Comparison of ENCODE assay signal across 24 mouse cellular contexts in the genomic region with DNA sequence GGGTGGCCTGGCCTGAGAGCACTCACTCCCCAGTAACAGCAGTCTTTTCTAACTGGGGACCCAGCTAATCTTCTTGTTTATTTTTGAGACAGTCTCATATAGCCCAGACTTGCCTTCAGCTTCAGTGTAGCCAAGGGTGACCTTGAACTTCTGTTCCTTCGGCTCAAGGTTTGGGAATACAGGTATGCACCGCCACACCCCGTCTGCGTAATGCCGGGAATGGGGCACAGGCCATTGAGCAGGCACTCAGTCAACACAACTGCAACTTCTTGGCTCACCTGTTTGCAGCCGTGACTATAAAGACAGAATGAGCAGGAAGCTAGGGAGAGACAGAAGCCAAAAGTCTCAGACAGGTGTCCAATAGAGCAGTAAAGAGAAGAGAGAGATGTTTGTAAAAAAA. TPM values are rescaled to one million over a fixed set of nuclear protein-coding genes. Genes with fewer than 3 reads are reported as not detected.
DNase-seq lines count a peak whose midpoint lies in the region; ATAC-seq and TF ChIP-seq lines count a peak whose summit lies in the region.
"Had no signal": no experiment of that assay in that cellular context is flagged by ENCODE, and none has a peak within 500 bp of the region (broad histone marks: within the 10 kb centered on the region; RNA-seq: fewer than 3 reads in every experiment).

No protein-coding gene starts in this region.

- no peak overlapping the region for H3K4me3 ChIP-seq in kidney, embryonic 14.5 days (ENCODE audit: low read length)
- H3K4me3 ChIP-seq in ES-Bruce4 (ENCODE audit: low read depth, low read length) = no peak overlapping the region
- no peak overlapping the region for H3K4me3 ChIP-seq in intestine, embryonic 16.5 days (ENCODE audit: low read length)
- no peak overlapping the region for H3K4me3 ChIP-seq in stomach, embryonic 16.5 days (replicated peaks; ENCODE audit: low read length)
- H3K4me3 ChIP-seq: embryonic facial prominence, embryonic 15.5 days; heart, embryonic 15.5 days; hindbrain, embryonic 15.5 days; limb, embryonic 13.5 days; liver, embryonic 12.5 days; midbrain, embryonic 12.5 days had no signal

- DNase-seq in kidney, adult 18-20 months = peak; percentile 31
- DNase-seq in c-Kit-positive CD71-positive TER-119-positive erythroid progenitor cells, embryonic 14.5 days (ENCODE audit: low spot score) = no peak
- DNase-seq in thymus, adult 18-20 months = no peak
- DNase-seq: adrenal gland, postnatal 14 days; cerebellum, adult 9-10 months; heart, postnatal 36 days; lung, adult 18-20 months; lung, postnatal 14 days; right cerebral cortex, postnatal 14 days; thymus, postnatal 36 days had no signal

- H3K9me3 ChIP-seq in kidney, embryonic 14.5 days (ENCODE audit: control insufficient read depth, low read length) = no peaks in the 10 kb centered on the region
- no peaks in the 10 kb centered on the region for H3K9me3 ChIP-seq in ES-Bruce4 (replicated peaks; ENCODE audit: control insufficient read depth, insufficient read depth, low read length, poor library complexity, severe bottlenecking)
- H3K9me3 ChIP-seq in intestine, embryonic 16.5 days (ENCODE audit: control insufficient read depth, low read length) = no peaks in the 10 kb centered on the region
- H3K9me3 ChIP-seq in stomach, embryonic 16.5 days (replicated peaks; ENCODE audit: control insufficient read depth, low read length) = no peaks in the 10 kb centered on the region
- H3K9me3 ChIP-seq: embryonic facial prominence, embryonic 15.5 days; heart, embryonic 15.5 days; hindbrain, embryonic 15.5 days; limb, embryonic 13.5 days; liver, embryonic 12.5 days; midbrain, embryonic 12.5 days had no signal

- H3K4me2 ChIP-seq in kidney, embryonic 14.5 days (replicated peaks; ENCODE audit: low read depth, low read length) = no peak overlapping the region
- H3K4me2 ChIP-seq in intestine, embryonic 16.5 days (ENCODE audit: low read depth, low read length) = no peak overlapping the region
- no peak overlapping the region for H3K4me2 ChIP-seq in stomach, embryonic 16.5 days (ENCODE audit: low read depth, low read length)
- H3K4me2 ChIP-seq: embryonic facial prominence, embryonic 15.5 days; heart, embryonic 15.5 days; hindbrain, embryonic 15.5 days; limb, embryonic 13.5 days; liver, embryonic 12.5 days; midbrain, embryonic 12.5 days had no signal

- H3K36me3 ChIP-seq in kidney, embryonic 14.5 days (ENCODE audit: control insufficient read depth, insufficient read depth, low read length) = peaks cover 6% of the 10 kb centered on the region; the same call in 1 of the 2 replicates
- H3K36me3 ChIP-seq in ES-Bruce4 (ENCODE audit: control insufficient read depth, insufficient read depth, low read length, poor library complexity, severe bottlenecking) = no peaks in the 10 kb centered on the region
- no peaks in the 10 kb centered on the region for H3K36me3 ChIP-seq in intestine, embryonic 16.5 days (ENCODE audit: control insufficient read depth, insufficient read depth, low read length)
- H3K36me3 ChIP-seq in stomach, embryonic 16.5 days (ENCODE audit: control insufficient read depth, insufficient read depth, low read length) = no peaks in the 10 kb centered on the region

- no peak for TF ChIP-seq CTCF in ES-Bruce4 (IDR thresholded peaks at IDR 0.05; ENCODE audit: low read depth, low read length)

- 77% methylated on average over 6 of the region's 6 CpGs for WGBS in kidney, embryonic 14.5 days
- WGBS in intestine, embryonic 16.5 days = 58% methylated on average over 6 of the region's 6 CpGs
- 69% methylated on average over 6 of the region's 6 CpGs for WGBS in stomach, embryonic 16.5 days

- no peak overlapping the region for H3K9ac ChIP-seq in kidney, embryonic 14.5 days (ENCODE audit: low read depth, low read length)
- H3K9ac ChIP-seq in ES-Bruce4 (ENCODE audit: low read depth, poor library complexity, severe bottlenecking) = no peak overlapping the region
- no peak overlapping the region for H3K9ac ChIP-seq in intestine, embryonic 16.5 days (ENCODE audit: low read depth, low read length)
- no peak overlapping the region for H3K9ac ChIP-seq in stomach, embryonic 16.5 days (ENCODE audit: low read length)
- H3K9ac ChIP-seq: embryonic facial prominence, embryonic 15.5 days; heart, embryonic 15.5 days; hindbrain, embryonic 15.5 days; limb, embryonic 13.5 days; liver, embryonic 12.5 days; midbrain, embryonic 12.5 days had no signal

- no peak for ATAC-seq in kidney, embryonic 14.5 days (ENCODE audit: low FRiP score, low TSS enrichment)
- ATAC-seq in intestine, embryonic 16.5 days = peak; percentile 66
- ATAC-seq in stomach, embryonic 16.5 days (ENCODE audit: insufficient read depth, low FRiP score) = 0 out of 2 replicates have a peak, but pooled peaks have one; percentile 22
- ATAC-seq: forebrain, embryonic 14.5 days; liver, embryonic 12.5 days had no signal

- peak; percentile 81; the same call in 1 of the 2 replicates for TF ChIP-seq EP300 in ES-Bruce4 (IDR thresholded peaks at IDR 0.05; ENCODE audit: insufficient read depth, low read depth, low read length)

- H3K4me1 ChIP-seq in kidney, embryonic 14.5 days (ENCODE audit: control insufficient read depth, insufficient read depth, low read length) = no peaks in the 10 kb centered on the region
- H3K4me1 ChIP-seq in ES-Bruce4 (ENCODE audit: control insufficient read depth, insufficient read depth, low read length) = peaks cover 2% of the 10 kb centered on the region
- H3K4me1 ChIP-seq in intestine, embryonic 16.5 days (ENCODE audit: control insufficient read depth, insufficient read depth, low read length) = peaks cover 11% of the 10 kb centered on the region
- H3K4me1 ChIP-seq in stomach, embryonic 16.5 days (ENCODE audit: control insufficient read depth, insufficient read depth, low read length) = no peaks in the 10 kb centered on the region

- H3K27ac ChIP-seq in kidney, embryonic 14.5 days (ENCODE audit: low read depth, low read length) = no peak overlapping the region
- H3K27ac ChIP-seq in ES-Bruce4 (ENCODE audit: insufficient read depth, low read length) = 0 out of 2 replicates have a peak overlapping the region, but pooled peaks have one; percentile 5
- H3K27ac ChIP-seq in intestine, embryonic 16.5 days (ENCODE audit: low read length) = no peak overlapping the region; the same call in 1 of the 2 replicates
- no peak overlapping the region for H3K27ac ChIP-seq in stomach, embryonic 16.5 days (ENCODE audit: low read length)
- H3K27ac ChIP-seq: embryonic facial prominence, embryonic 15.5 days; heart, embryonic 15.5 days; hindbrain, embryonic 15.5 days; limb, embryonic 13.5 days; liver, embryonic 12.5 days; midbrain, embryonic 12.5 days had no signal

- H3K27me3 ChIP-seq in kidney, embryonic 14.5 days (ENCODE audit: control insufficient read depth, insufficient read depth, low read length) = peaks cover 15% of the 10 kb centered on the region; the same call in 1 of the 2 replicates
- no peaks in the 10 kb centered on the region for H3K27me3 ChIP-seq in ES-Bruce4 (ENCODE audit: control insufficient read depth, insufficient read depth, low read length, poor library complexity, severe bottlenecking)
- peaks cover 6% of the 10 kb centered on the region for H3K27me3 ChIP-seq in intestine, embryonic 16.5 days (replicated peaks; ENCODE audit: control insufficient read depth, insufficient read depth, low read length)
- H3K27me3 ChIP-seq in stomach, embryonic 16.5 days (ENCODE audit: control insufficient read depth, insufficient read depth, low read length) = peaks cover 16% of the 10 kb centered on the region

- no peak for TF ChIP-seq POLR2A in ES-Bruce4 (IDR thresholded peaks at IDR 0.05; ENCODE audit: insufficient read depth, low read length)

RNA-seq across cellular contexts. Expression of gene Gm13420, which starts 7.2 kb away (rescaled TPM):
- 0.84 and 1.5 TPM in 2 replicates for polyA plus RNA-seq in kidney, embryonic 14.5 days (2014; fragmentation: Nextera tagmentation; extraction: Ambion mirVana)
- 0.75 TPM in 1 of 2 replicates, not detected in the other for polyA plus RNA-seq in ES-Bruce4 (2011; ENCODE audit: insufficient read depth, insufficient read length, low read depth, missing spikeins)
- polyA plus RNA-seq in intestine, embryonic 16.5 days (2015; fragmentation: Nextera tagmentation; extraction: Ambion mirVana) = 0.56 and 0.70 TPM in 2 replicates
- 0.74 and 0.91 TPM in 2 replicates for polyA plus RNA-seq in stomach, embryonic 16.5 days (2015; fragmentation: Nextera tagmentation; extraction: Ambion mirVana)
- polyA plus RNA-seq: embryonic facial prominence, embryonic 15.5 days; forebrain, embryonic 14.5 days; heart, embryonic 15.5 days; limb, embryonic 13.5 days; midbrain, embryonic 12.5 days; neural tube, embryonic 11.5 days had no signal

RNA-seq across cellular contexts. Expression of gene Gm13547, which starts 14.9 kb away (rescaled TPM):
- 0.41 and 1.0 TPM in 2 replicates for polyA plus RNA-seq in kidney, embryonic 14.5 days (2014; fragmentation: Nextera tagmentation; extraction: Ambion mirVana)
- polyA plus RNA-seq in ES-Bruce4 (2011; ENCODE audit: insufficient read depth, insufficient read length, low read depth, missing spikeins) = not detected in 2 replicates
- 0.66 TPM in 1 of 2 replicates, not detected in the other for polyA plus RNA-seq in intestine, embryonic 16.5 days (2015; fragmentation: Nextera tagmentation; extraction: Ambion mirVana)
- polyA plus RNA-seq in stomach, embryonic 16.5 days (2015; fragmentation: Nextera tagmentation; extraction: Ambion mirVana) = not detected in 2 replicates
- polyA plus RNA-seq: embryonic facial prominence, embryonic 15.5 days; forebrain, embryonic 14.5 days; gonadal fat pad, adult 2 months; heart, embryonic 15.5 days; intestine, embryonic 14.5 days; liver, embryonic 12.5 days; neural tube, embryonic 11.5 days had no signal

RNA-seq across cellular contexts. Expression of gene Coq4, which starts 43.0 kb away (rescaled TPM):
- polyA plus RNA-seq in kidney, embryonic 14.5 days (2014; fragmentation: Nextera tagmentation; extraction: Ambion mirVana) = 44.8 and 47.0 TPM in 2 replicates
- polyA plus RNA-seq in ES-Bruce4 (2011; ENCODE audit: insufficient read depth, insufficient read length, low read depth, missing spikeins) = 8.5 and 21.5 TPM in 2 replicates
- 60.0 and 64.5 TPM in 2 replicates for polyA plus RNA-seq in intestine, embryonic 16.5 days (2015; fragmentation: Nextera tagmentation; extraction: Ambion mirVana)
- 34.5 and 34.6 TPM in 2 replicates for polyA plus RNA-seq in stomach, embryonic 16.5 days (2015; fragmentation: Nextera tagmentation; extraction: Ambion mirVana)

RNA-seq across cellular contexts. Expression of gene Trub2, which starts 44.0 kb away (rescaled TPM):
- 36.5 and 41.3 TPM in 2 replicates for polyA plus RNA-seq in kidney, embryonic 14.5 days (2014; fragmentation: Nextera tagmentation; extraction: Ambion mirVana)
- polyA plus RNA-seq in ES-Bruce4 (2011; ENCODE audit: insufficient read depth, insufficient read length, low read depth, missing spikeins) = 52.4 and 54.9 TPM in 2 replicates
- polyA plus RNA-seq in intestine, embryonic 16.5 days (2015; fragmentation: Nextera tagmentation; extraction: Ambion mirVana) = 37.5 and 38.0 TPM in 2 replicates
- polyA plus RNA-seq in stomach, embryonic 16.5 days (2015; fragmentation: Nextera tagmentation; extraction: Ambion mirVana) = 25.2 and 30.9 TPM in 2 replicates

RNA-seq across cellular contexts. Expression of gene Slc27a4, which starts 58.2 kb away (rescaled TPM):
- 9.1 and 11.4 TPM in 2 replicates for polyA plus RNA-seq in kidney, embryonic 14.5 days (2014; fragmentation: Nextera tagmentation; extraction: Ambion mirVana)
- polyA plus RNA-seq in ES-Bruce4 (2011; ENCODE audit: insufficient read depth, insufficient read length, low read depth, missing spikeins) = 8.7 TPM in 2 replicates
- 43.0 and 57.6 TPM in 2 replicates for polyA plus RNA-seq in intestine, embryonic 16.5 days (2015; fragmentation: Nextera tagmentation; extraction: Ambion mirVana)
- polyA plus RNA-seq in stomach, embryonic 16.5 days (2015; fragmentation: Nextera tagmentation; extraction: Ambion mirVana) = 22.0 and 23.6 TPM in 2 replicates
